Comparison of ENCODE assay signal across 15 mouse cellular contexts in the genomic region with DNA sequence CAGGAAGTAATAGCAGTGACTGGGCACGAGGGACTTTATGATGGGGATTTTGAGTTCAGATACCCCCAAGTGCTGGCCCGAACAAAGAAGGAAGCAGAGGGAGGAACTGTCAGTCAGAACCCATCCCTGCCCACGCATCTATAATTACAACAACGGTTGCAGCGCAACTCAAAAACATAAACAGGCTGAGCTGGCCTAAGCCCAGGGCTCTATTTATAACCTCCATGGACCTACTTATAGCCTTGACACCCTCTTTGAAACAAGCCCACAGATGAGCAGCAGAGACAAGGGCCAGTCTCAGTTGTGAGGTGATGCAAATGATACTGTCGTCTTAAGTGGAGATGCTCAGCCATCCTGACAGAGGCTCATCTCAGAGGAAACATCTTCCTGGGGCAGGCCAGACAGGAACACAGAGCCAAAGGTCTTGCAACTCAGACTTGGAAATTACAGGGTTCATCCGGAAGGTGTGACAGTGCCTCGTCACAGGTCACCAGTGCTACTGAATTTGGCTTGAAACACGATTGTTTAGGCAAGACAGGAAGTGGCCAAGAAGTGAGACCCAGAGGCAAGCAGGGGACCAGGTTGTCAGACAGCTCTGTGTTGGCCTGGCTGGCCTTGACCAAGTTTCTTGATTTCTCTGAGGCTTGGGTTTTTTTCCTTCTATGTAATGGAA.
DNase-seq lines count a peak whose midpoint lies in the region; ATAC-seq and TF ChIP-seq lines count a peak whose summit lies in the region.
"Had no signal": no experiment of that assay in that cellular context is flagged by ENCODE, and none has a peak within 500 bp of the region (broad histone marks: within the 10 kb centered on the region; RNA-seq: fewer than 3 reads in every experiment).

No protein-coding gene starts in this region.

- peak overlapping the region; percentile 18; the same call in 1 of the 2 replicates for H3K27ac ChIP-seq in liver, postnatal 0 days (ENCODE audit: low read depth)
- H3K27ac ChIP-seq in liver, embryonic 12.5 days = no peak overlapping the region
- H3K27ac ChIP-seq in heart, adult 2 months = no peak overlapping the region
- H3K27ac ChIP-seq: embryonic facial prominence, embryonic 15.5 days; hindbrain, embryonic 15.5 days; liver, embryonic 15.5 days had no signal

- DNase-seq in liver, postnatal 0 days = no peak
- peak; percentile 62 to 74 for DNase-seq in heart, adult 2 months
- DNase-seq in adipocyte (ENCODE audit: low spot score) = no peak
- DNase-seq in layer of hippocampus, adult 8-10 months (ENCODE audit: low spot score in 2 of 2) = no peak
- DNase-seq in left cerebral cortex, adult 8-10 months (ENCODE audit: low spot score in 2 of 2) = no peak
- DNase-seq: cerebellum, adult 9-10 months; kidney, postnatal 10 days; thymus, postnatal 14 days had no signal

- H3K4me2 ChIP-seq in liver, postnatal 0 days (ENCODE audit: low read depth, low read length) = no peak overlapping the region
- no peak overlapping the region for H3K4me2 ChIP-seq in liver, embryonic 12.5 days
- H3K4me2 ChIP-seq: embryonic facial prominence, embryonic 15.5 days; hindbrain, embryonic 15.5 days; liver, embryonic 15.5 days had no signal

- no peak for TF ChIP-seq POLR2A in heart, adult 2 months (IDR thresholded peaks at IDR 0.05; ENCODE audit: insufficient read depth, low read depth, low read length)

- no peaks in the 10 kb centered on the region for H3K9me3 ChIP-seq in liver, postnatal 0 days (ENCODE audit: low read length)
- H3K9me3 ChIP-seq in liver, embryonic 12.5 days (replicated peaks) = no peaks in the 10 kb centered on the region
- H3K9me3 ChIP-seq: embryonic facial prominence, embryonic 15.5 days; hindbrain, embryonic 15.5 days; liver, embryonic 15.5 days had no signal

- H3K27me3 ChIP-seq in liver, postnatal 0 days (ENCODE audit: insufficient read depth, low read length) = no peaks in the 10 kb centered on the region
- no peaks in the 10 kb centered on the region for H3K27me3 ChIP-seq in liver, embryonic 12.5 days (replicated peaks)
- no peaks in the 10 kb centered on the region for H3K27me3 ChIP-seq in heart, adult 2 months (ENCODE audit: control insufficient read depth, insufficient read depth, low read length)
- H3K27me3 ChIP-seq: embryonic facial prominence, embryonic 15.5 days; hindbrain, embryonic 15.5 days; liver, embryonic 15.5 days had no signal

- no peaks in the 10 kb centered on the region for H3K79me2 ChIP-seq in heart, adult 2 months (replicated peaks; ENCODE audit: control insufficient read depth, insufficient read depth, low read length)

- TF ChIP-seq CTCF in liver, postnatal 0 days (IDR thresholded peaks at IDR 0.05; ENCODE audit: low read depth) = no peak
- no peak for TF ChIP-seq CTCF in heart, adult 2 months (IDR thresholded peaks at IDR 0.05)

- H3K9ac ChIP-seq in liver, postnatal 0 days (replicated peaks) = no peak overlapping the region
- H3K9ac ChIP-seq in liver, embryonic 12.5 days = no peak overlapping the region
- H3K9ac ChIP-seq in heart, adult 2 months (ENCODE audit: low read depth, low read length) = no peak overlapping the region
- H3K9ac ChIP-seq: embryonic facial prominence, embryonic 15.5 days; hindbrain, embryonic 15.5 days; liver, embryonic 15.5 days had no signal

- no peaks in the 10 kb centered on the region for H3K4me1 ChIP-seq in liver, postnatal 0 days (ENCODE audit: insufficient read depth)
- H3K4me1 ChIP-seq in liver, embryonic 12.5 days = no peaks in the 10 kb centered on the region
- H3K4me1 ChIP-seq in heart, adult 2 months (ENCODE audit: control insufficient read depth, insufficient read depth, low read length) = peaks cover 6% of the 10 kb centered on the region
- H3K4me1 ChIP-seq: embryonic facial prominence, embryonic 15.5 days; hindbrain, embryonic 15.5 days; liver, embryonic 15.5 days had no signal

- intact Hi-C loops in heart, adult 2 months (cut with DNase I) = no loop called here

- no peak for TF ChIP-seq EP300 in liver, postnatal 0 days (IDR thresholded peaks at IDR 0.05; ENCODE audit: low read depth)
- no peak for TF ChIP-seq EP300 in heart, adult 2 months (IDR thresholded peaks at IDR 0.05; ENCODE audit: insufficient read depth, low read depth, low read length)

- WGBS in liver, postnatal 0 days (ENCODE audit: insufficient replicate concordance) = 43% methylated on average over 9 of the region's 9 CpGs
- WGBS in liver, embryonic 12.5 days (ENCODE audit: insufficient replicate concordance) = 40% methylated on average over 9 of the region's 9 CpGs
- 35% methylated on average over 9 of the region's 9 CpGs for WGBS in heart, adult 2 months

- H3K4me3 ChIP-seq in liver, postnatal 0 days (ENCODE audit: low read depth, low read length) = no peak overlapping the region
- no peak overlapping the region for H3K4me3 ChIP-seq in liver, embryonic 12.5 days
- H3K4me3 ChIP-seq in heart, adult 2 months = no peak overlapping the region
- H3K4me3 ChIP-seq: embryonic facial prominence, embryonic 15.5 days; hindbrain, embryonic 15.5 days; liver, embryonic 15.5 days had no signal

- no peak for ATAC-seq in liver, postnatal 0 days
- ATAC-seq in liver, embryonic 12.5 days = no peak
- ATAC-seq in inflammation-experienced regulatory T-cells, adult 6 months = peak; percentile 56
- ATAC-seq in neutrophil, adult 5-6 weeks (ENCODE audit: extremely low read depth, insufficient number of reproducible peaks, low FRiP score, poor library complexity, severe bottlenecking) = peak; percentile 69
- ATAC-seq: midbrain, embryonic 16.5 days had no signal

- no peaks in the 10 kb centered on the region for H3K36me3 ChIP-seq in liver, postnatal 0 days (replicated peaks; ENCODE audit: insufficient read depth, low read length)
- no peaks in the 10 kb centered on the region for H3K36me3 ChIP-seq in liver, embryonic 12.5 days
- no peaks in the 10 kb centered on the region for H3K36me3 ChIP-seq in heart, adult 2 months (ENCODE audit: control insufficient read depth, insufficient read depth, low read length)
- H3K36me3 ChIP-seq: embryonic facial prominence, embryonic 15.5 days; hindbrain, embryonic 15.5 days; liver, embryonic 15.5 days had no signal

Comparison
In these comparisons a context has a peak if more than half of its experiments do, and no peak if none do; other contexts are left out.
1. ATAC-seq: peak in inflammation-experienced regulatory T-cells, adult 6 months (single experiment) and neutrophil, adult 5-6 weeks (single experiment); none in liver, postnatal 0 days (single experiment) and liver, embryonic 12.5 days (single experiment).
2. DNase-seq: peak in heart, adult 2 months (2 of 2); none in liver, postnatal 0 days (single experiment), adipocyte (single experiment), layer of hippocampus, adult 8-10 months (0 of 2) and left cerebral cortex, adult 8-10 months (0 of 2).